Mouse (Mus musculus) MEL (cell line): ENCODE results near the gene Sox10.

Source experiments
- CTCF ChIP-seq, 3 experiments: IDR thresholded peaks in 2 of 3; conservative IDR thresholded peaks in 1 of 3; 2 replicates each; pipeline ENCODE4 v1.5.1; 2011 to 2012; ENCODE audit warnings: low read length in 3 of 3, low read depth in 2 of 3, mild to moderate bottlenecking in 2 of 3, improper control_type of control experiment in 1 of 3, inconsistent platforms in 1 of 3, mixed read lengths in 1 of 3, moderate library complexity in 1 of 3; ENCODE audit not compliant: control insufficient read depth in 1 of 3, insufficient read depth in 1 of 3, poor library complexity in 1 of 3, severe bottlenecking in 1 of 3
- RAD21 ChIP-seq: IDR thresholded peaks from 2 replicates; pipeline ENCODE4 v1.6.1; 2011; ENCODE audit warnings: mild to moderate bottlenecking, low read depth, low read length, improper control_type of control experiment
- TAL1 ChIP-seq: IDR thresholded peaks from 2 replicates; pipeline ENCODE4 v1.6.1; 2012; ENCODE audit warnings: mild to moderate bottlenecking, inconsistent platforms, low read length, moderate library complexity, mixed read lengths
- USF1 ChIP-seq: IDR thresholded peaks from 2 replicates; pipeline ENCODE4 v1.6.1; 2014; ENCODE audit warnings: low read depth, mild to moderate bottlenecking, inconsistent platforms, low read length, improper control_type of control experiment, moderate library complexity

GRCm38 (mm10) chr15:79143316-79143715, 21.7 kb downstream of the Sox10 start:
- TF ChIP-seq TAL1 (no peak), RAD21 (no peak), USF1 (no peak), CTCF (IDR thresholded peaks at IDR 0.05 in 2 of 3, conservative IDR thresholded peaks at IDR 0.05 in 1 of 3; ENCODE audit: control insufficient read depth in 1 of 3, insufficient read depth in 1 of 3, low read depth in 2 of 3, low read length in 3 of 3, poor library complexity in 1 of 3, severe bottlenecking in 1 of 3) (no peak)
